Mouse (Mus musculus) E14TG2a.4 (cell line): ENCODE results near the gene Garnl3.
A peak's percentile ranks its signal among the peaks of the same experiment; 100 is the strongest.

Source experiments
- H3K27me3 ChIP-seq: 2 replicates; pipeline ENCODE4 v1.6.1; 2014; ENCODE audit warnings: low read length, control low read depth; ENCODE audit not compliant: insufficient read depth
- H3K36me3 ChIP-seq: 2 replicates; pipeline ENCODE4 v1.6.1; 2014; ENCODE audit warnings: low read length, control low read depth; ENCODE audit not compliant: insufficient read depth
- H3K4me1 ChIP-seq: replicated peaks from 2 replicates; pipeline ENCODE4 v1.6.1; 2014; ENCODE audit warnings: low read depth, low read length, control low read depth
- H3K4me3 ChIP-seq: replicated peaks from 2 replicates; pipeline ENCODE4 v1.5.1; 2014; ENCODE audit warnings: mild to moderate bottlenecking, low read length
- H3K9me3 ChIP-seq: 2 replicates; pipeline ENCODE4 v1.6.1; 2014; ENCODE audit warnings: low read length, control low read depth
- CTCF ChIP-seq: conservative IDR thresholded peaks from 2 replicates; pipeline ENCODE4 v1.5.1; 2014; ENCODE audit warnings: low read length
- NANOG ChIP-seq: IDR thresholded peaks from 2 replicates; pipeline ENCODE4 v1.6.1; 2014; ENCODE audit warnings: borderline replicate concordance, low read length, mixed read lengths
- POU5F1 ChIP-seq: IDR thresholded peaks from 2 replicates; pipeline ENCODE4 v1.6.1; 2014; ENCODE audit warnings: low read length, borderline replicate concordance

The Garnl3 gene

GRCm38 (mm10) chr2:33138491-33138890 is 7.0 kb upstream of the Garnl3 start:
- Histone ChIP-seq H3K4me1 (no peaks in the 10 kb centered on the region), H3K36me3 (no peaks in the 10 kb centered on the region; the same call in none of the 2 replicates), H3K4me3 (no peak overlapping the region), H3K27me3 (no peaks in the 10 kb centered on the region; the same call in 1 of the 2 replicates), H3K9me3 (no peaks in the 10 kb centered on the region)
- TF ChIP-seq CTCF (no peak), POU5F1 (no peak), NANOG (no peak)

GRCm38 (mm10) chr2:33137731-33138130 is 6.3 kb upstream of the Garnl3 start:
- Histone ChIP-seq H3K4me1 (peaks cover 4% of the 10 kb centered on the region), H3K36me3 (no peaks in the 10 kb centered on the region; the same call in none of the 2 replicates), H3K4me3 (no peak overlapping the region), H3K9me3 (no peaks in the 10 kb centered on the region), H3K27me3 (peaks cover 4% of the 10 kb centered on the region; the same call in 1 of the 2 replicates)
- no peak for TF ChIP-seq NANOG
- TF ChIP-seq POU5F1, result no peak
- TF ChIP-seq CTCF, result no peak

- Histone ChIP-seq H3K27me3 (peaks cover 9% of the 10 kb centered on the region; the same call in 1 of the 2 replicates), H3K36me3 (no peaks in the 10 kb centered on the region; the same call in 1 of the 2 replicates), H3K9me3 (no peaks in the 10 kb centered on the region), H3K4me3 (no peak overlapping the region), H3K4me1 (peaks cover 9% of the 10 kb centered on the region)
- TF ChIP-seq POU5F1, result no peak
- no peak for TF ChIP-seq NANOG
- no peak for TF ChIP-seq CTCF
Measured at GRCm38 (mm10) chr2:33137244-33137643, 5.8 kb upstream of the Garnl3 start.

- no peaks in the 10 kb centered on the region for H3K9me3 ChIP-seq
- H3K36me3 ChIP-seq, result no peaks in the 10 kb centered on the region; the same call in 1 of the 2 replicates
- H3K4me1 ChIP-seq, result peaks cover 18% of the 10 kb centered on the region
- peaks cover 10% of the 10 kb centered on the region; the same call in 1 of the 2 replicates for H3K27me3 ChIP-seq
- no peak overlapping the region for H3K4me3 ChIP-seq
- TF ChIP-seq NANOG (no peak), CTCF (no peak), POU5F1 (no peak)
Measured at GRCm38 (mm10) chr2:33136366-33136765, 4.9 kb upstream of the Garnl3 start.

- Histone ChIP-seq H3K27me3 (peaks cover 10% of the 10 kb centered on the region; the same call in 1 of the 2 replicates), H3K4me1 (peaks cover 19% of the 10 kb centered on the region), H3K36me3 (no peaks in the 10 kb centered on the region; the same call in 1 of the 2 replicates), H3K9me3 (no peaks in the 10 kb centered on the region), H3K4me3 (no peak overlapping the region)
- TF ChIP-seq CTCF, result no peak
- no peak for TF ChIP-seq NANOG
- no peak for TF ChIP-seq POU5F1
Measured at GRCm38 (mm10) chr2:33134766-33135490, 3.5 kb upstream of the Garnl3 start.

GRCm38 (mm10) chr2:33132306-33132705 is 852 bp upstream of the Garnl3 start:
- no peaks in the 10 kb centered on the region for H3K9me3 ChIP-seq
- H3K4me3 ChIP-seq, result peak overlapping the region; percentile 94
- H3K27me3 ChIP-seq, result peaks cover 18% of the 10 kb centered on the region
- H3K4me1 ChIP-seq, result peaks cover 32% of the 10 kb centered on the region
- H3K36me3 ChIP-seq, result peaks cover 5% of the 10 kb centered on the region; the same call in 1 of the 2 replicates
- TF ChIP-seq POU5F1 (no peak), NANOG (no peak), CTCF (no peak)

- TF ChIP-seq POU5F1 (no peak), NANOG (no peak), CTCF (no peak)
- Histone ChIP-seq H3K36me3 (peaks cover 7% of the 10 kb centered on the region; the same call in 1 of the 2 replicates), H3K4me3 (peak overlapping the region; percentile 94), H3K27me3 (peaks cover 18% of the 10 kb centered on the region), H3K9me3 (no peaks in the 10 kb centered on the region), H3K4me1 (peaks cover 32% of the 10 kb centered on the region)
Measured at GRCm38 (mm10) chr2:33130526-33131483, 649 bp downstream of the Garnl3 start.

- H3K9me3 ChIP-seq, result no peaks in the 10 kb centered on the region
- TF ChIP-seq NANOG (no peak), POU5F1 (no peak), CTCF (no peak)
Measured at GRCm38 (mm10) chr2:33130141-33130525, 1.3 kb downstream of the Garnl3 start.

More at GRCm38 (mm10) chr2:33130141-33130525, 1.3 kb downstream of the Garnl3 start:
- Histone ChIP-seq H3K4me3 (peak overlapping the region; percentile 94), H3K4me1 (peaks cover 32% of the 10 kb centered on the region), H3K27me3 (peaks cover 18% of the 10 kb centered on the region), H3K36me3 (peaks cover 8% of the 10 kb centered on the region; the same call in 1 of the 2 replicates)
